In genomic region chr13:6042495-6042894, GRCm38 (mm10) we compare ENCODE assay signal across 14 mouse cellular contexts.
DNase-seq lines count a peak whose midpoint lies in the region; TF ChIP-seq lines count a peak whose summit lies in the region.
"Had no signal": no experiment of that assay in that cellular context is flagged by ENCODE, and none has a peak within 500 bp of the region (broad histone marks: within the 10 kb centered on the region; RNA-seq: fewer than 3 reads in every experiment).

No protein-coding gene starts in this region.

- DNase-seq in gastrocnemius, adult 2 months: no peak
- no peak for DNase-seq in gastrocnemius, adult 8-10 months (ENCODE audit: low spot score in 2 of 2)
- DNase-seq in heart, adult 9 months (ENCODE audit: low spot score in 2 of 2): peak; percentile 10 to 40
- DNase-seq in heart, postnatal 14 days: no peak
- DNase-seq in Muller cell, postnatal 12 days (ENCODE audit: inconsistent ontology term): peak; percentile 79
- DNase-seq in brain, adult 2 months (ENCODE audit: low read depth, low spot score): peak; percentile 24
- DNase-seq: adrenal gland, adult 8-10 months; cerebellum, adult 18-20 months; cerebellum, postnatal 14 days; embryo, embryonic 11 days; gastrocnemius, postnatal 25 days; kidney, adult 11 months had no signal

- no peak overlapping the region for H3K4me3 ChIP-seq in gastrocnemius, adult 2 months
- H3K4me3 ChIP-seq: embryonic facial prominence, embryonic 15.5 days; hindbrain, embryonic 12.5 days had no signal

- peak overlapping the region; percentile 48; the same call in 1 of the 2 replicates for H3K27ac ChIP-seq in gastrocnemius, adult 2 months
- H3K27ac ChIP-seq: embryonic facial prominence, embryonic 15.5 days; hindbrain, embryonic 12.5 days had no signal

- intact Hi-C loops in gastrocnemius, adult 2 months (cut with DNase I): no loop called here
- intact Hi-C loops in heart, postnatal 14 days (cut with DNase I): no loop called here

- TF ChIP-seq CTCF in gastrocnemius, adult 2 months (IDR thresholded peaks at IDR 0.05): no peak

Comparison
In these comparisons a context has a peak if more than half of its experiments do, and no peak if none do; other contexts are left out.
1. DNase-seq: peak in heart, adult 9 months (2 of 2), Muller cell, postnatal 12 days (single experiment) and brain, adult 2 months (single experiment); none in gastrocnemius, adult 2 months (single experiment), gastrocnemius, adult 8-10 months (0 of 2) and heart, postnatal 14 days (0 of 2).